8 mouse cellular contexts compared by ENCODE assay signal in the genomic region with DNA sequence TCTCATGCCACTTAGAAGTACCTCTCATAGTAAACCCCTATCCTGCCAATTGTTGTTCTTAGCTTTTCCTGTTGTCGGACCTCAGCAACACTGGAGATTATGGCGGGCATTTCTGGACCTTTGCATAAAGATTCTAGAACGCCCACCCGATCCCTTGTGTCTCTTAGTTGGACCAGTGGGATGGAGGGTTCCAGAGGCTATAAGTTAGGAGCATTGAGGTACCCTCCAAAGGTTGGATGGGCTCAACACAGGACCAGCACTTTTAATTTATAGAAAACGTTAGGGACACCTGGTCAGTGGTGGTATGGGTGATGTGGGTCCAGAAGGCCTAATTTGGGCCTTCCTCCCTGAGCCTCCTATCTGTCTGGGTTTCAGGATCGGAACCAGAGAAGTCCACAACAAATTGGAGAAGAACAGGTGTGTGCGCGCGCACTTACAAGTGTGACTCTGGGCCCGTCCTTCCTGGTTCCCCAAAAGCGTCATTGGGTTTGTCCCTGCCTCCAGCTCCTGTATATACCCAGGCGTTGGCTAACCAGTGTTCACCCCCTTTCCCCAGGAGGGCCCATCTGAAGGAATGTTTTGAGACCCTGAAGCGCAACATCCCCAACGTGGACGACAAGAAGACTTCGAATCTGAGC. TPM values are rescaled to one million over a fixed set of nuclear protein-coding genes. Genes with fewer than 3 reads are reported as not detected.
DNase-seq lines count a peak whose midpoint lies in the region; ATAC-seq and TF ChIP-seq lines count a peak whose summit lies in the region.

No protein-coding gene starts in this region.

- peak overlapping the region; percentile 52 for H3K9ac ChIP-seq in limb, embryonic 14.5 days (ENCODE audit: low read depth, low read length, severe bottlenecking)

- H3K36me3 ChIP-seq in spleen, adult 2 months (ENCODE audit: control insufficient read depth, insufficient read depth, low read length), result peaks cover 11% of the 10 kb centered on the region
- peaks cover 36% of the 10 kb centered on the region for H3K36me3 ChIP-seq in forebrain, embryonic 10.5 days (replicated peaks)
- peaks cover 19% of the 10 kb centered on the region for H3K36me3 ChIP-seq in limb, embryonic 14.5 days (ENCODE audit: control insufficient read depth, insufficient read depth, low read length)
- H3K36me3 ChIP-seq in small intestine, adult 2 months (ENCODE audit: control insufficient read depth, insufficient read depth, low read length), result no peaks in the 10 kb centered on the region

- DNase-seq in spleen, adult 2 months (ENCODE audit: low read depth in 1 of 2, low spot score in 2 of 2), result no peak
- DNase-seq in spleen, adult 18-20 months, result no peak
- DNase-seq in forebrain, embryonic 10.5 days (ENCODE audit: extremely low spot score, low spot score), result no peak
- no peak for DNase-seq in limb, embryonic 14.5 days (ENCODE audit: low spot score)
- DNase-seq in embryo, embryonic 10 days (ENCODE audit: low spot score), result no peak
- no peak for DNase-seq in kidney, postnatal 10 days

- no peak for TF ChIP-seq POLR2A in spleen, adult 2 months (IDR thresholded peaks at IDR 0.05; ENCODE audit: low read depth, low read length)
- TF ChIP-seq POLR2A in limb, embryonic 14.5 days (IDR thresholded peaks at IDR 0.05; ENCODE audit: borderline replicate concordance, extremely low read depth, insufficient read depth, insufficient read length), result no peak
- TF ChIP-seq POLR2A in small intestine, adult 2 months (IDR thresholded peaks at IDR 0.05; ENCODE audit: low read depth, low read length), result no peak

- TF ChIP-seq CTCF in spleen, adult 2 months (IDR thresholded peaks at IDR 0.05; ENCODE audit: extremely low read depth, insufficient read depth, insufficient read length, insufficient replicate concordance), result no peak
- no peak for TF ChIP-seq CTCF in small intestine, adult 2 months (IDR thresholded peaks at IDR 0.05; ENCODE audit: extremely low read depth, insufficient read length, insufficient replicate concordance, low read depth, low read length)

- peak overlapping the region; percentile 22; the same call in 1 of the 2 replicates for H3K4me3 ChIP-seq in spleen, adult 2 months (ENCODE audit: extremely low read depth, insufficient read depth, insufficient read length)
- peak overlapping the region; percentile 72 for H3K4me3 ChIP-seq in forebrain, embryonic 10.5 days
- peak overlapping the region; percentile 54 for H3K4me3 ChIP-seq in limb, embryonic 14.5 days (replicated peaks; ENCODE audit: low read length)
- H3K4me3 ChIP-seq in small intestine, adult 2 months (ENCODE audit: low read depth, low read length), result peak overlapping the region; percentile 71

- H3K4me2 ChIP-seq in limb, embryonic 14.5 days (replicated peaks; ENCODE audit: low read depth, low read length, severe bottlenecking), result peak overlapping the region; percentile 88

- peak overlapping the region; percentile 94 for H3K27ac ChIP-seq in spleen, adult 2 months (ENCODE audit: insufficient read depth, low read length)
- peak overlapping the region; percentile 94 for H3K27ac ChIP-seq in forebrain, embryonic 10.5 days
- H3K27ac ChIP-seq in limb, embryonic 14.5 days (replicated peaks; ENCODE audit: low read depth, low read length), result peak overlapping the region; percentile 95
- H3K27ac ChIP-seq in small intestine, adult 2 months (ENCODE audit: insufficient read depth, low read depth, low read length), result peak overlapping the region; percentile 53

- peaks cover 38% of the 10 kb centered on the region for H3K4me1 ChIP-seq in spleen, adult 2 months (ENCODE audit: control insufficient read depth, insufficient read depth, insufficient read length)
- peaks cover 79% of the 10 kb centered on the region for H3K4me1 ChIP-seq in forebrain, embryonic 10.5 days
- peaks cover 37% of the 10 kb centered on the region for H3K4me1 ChIP-seq in limb, embryonic 14.5 days (ENCODE audit: control insufficient read depth, insufficient read depth, low read length)
- peaks cover 21% of the 10 kb centered on the region for H3K4me1 ChIP-seq in small intestine, adult 2 months (ENCODE audit: control insufficient read depth, insufficient read depth, insufficient read length, low read length)

- 36% methylated on average over 16 of the region's 16 CpGs for WGBS in spleen, adult 2 months
- WGBS in forebrain, embryonic 10.5 days, result 44% methylated on average over 16 of the region's 16 CpGs
- WGBS in limb, embryonic 14.5 days, result 37% methylated on average over 16 of the region's 16 CpGs
- WGBS in small intestine, adult 2 months, result 31% methylated on average over 16 of the region's 16 CpGs

- no peaks in the 10 kb centered on the region for H3K9me3 ChIP-seq in forebrain, embryonic 10.5 days
- no peaks in the 10 kb centered on the region for H3K9me3 ChIP-seq in limb, embryonic 14.5 days (ENCODE audit: control insufficient read depth, low read length)

- no peak for ATAC-seq in limb, embryonic 14.5 days (ENCODE audit: low FRiP score, low read depth)
- no peak for ATAC-seq in frontal cortex, adult (ENCODE audit: low TSS enrichment)

- no peaks in the 10 kb centered on the region for H3K27me3 ChIP-seq in spleen, adult 2 months (ENCODE audit: control insufficient read depth, insufficient read depth, low read length)
- H3K27me3 ChIP-seq in forebrain, embryonic 10.5 days (ENCODE audit: poor library complexity, severe bottlenecking), result peaks cover 12% of the 10 kb centered on the region; the same call in 1 of the 2 replicates
- H3K27me3 ChIP-seq in limb, embryonic 14.5 days (ENCODE audit: control insufficient read depth, insufficient read depth, low read length), result no peaks in the 10 kb centered on the region
- H3K27me3 ChIP-seq in small intestine, adult 2 months (ENCODE audit: control insufficient read depth, insufficient read depth, low read length), result no peaks in the 10 kb centered on the region

RNA-seq across cellular contexts. Expression of gene Mnt, which starts 6.5 kb away (rescaled TPM):
- polyA plus RNA-seq in spleen, adult 2 months (2012; rRNA removed), result 25.2 and 31.8 TPM in 2 replicates
- 4.7 and 4.9 TPM in 2 replicates for polyA plus RNA-seq in forebrain, embryonic 10.5 days (2016; fragmentation: Nextera tagmentation; extraction: Ambion mirVana)
- polyA plus RNA-seq in limb, embryonic 14.5 days (2012; rRNA removed), result 17.9 and 25.0 TPM in 2 replicates
- polyA plus RNA-seq in limb, embryonic 14.5 days (2014; fragmentation: Nextera tagmentation; extraction: Ambion mirVana), result 6.0 and 7.1 TPM in 2 replicates
- 9.5 and 23.6 TPM in 2 replicates for polyA plus RNA-seq in small intestine, adult 2 months (2012; rRNA removed)

RNA-seq across cellular contexts. Expression of gene Sgsm2, which starts 59.7 kb away (rescaled TPM):
- 7.3 and 7.7 TPM in 2 replicates for polyA plus RNA-seq in spleen, adult 2 months (2012; rRNA removed)
- polyA plus RNA-seq in forebrain, embryonic 10.5 days (2016; fragmentation: Nextera tagmentation; extraction: Ambion mirVana), result 6.5 and 6.8 TPM in 2 replicates
- polyA plus RNA-seq in limb, embryonic 14.5 days (2012; rRNA removed), result 18.2 and 21.2 TPM in 2 replicates
- polyA plus RNA-seq in limb, embryonic 14.5 days (2014; fragmentation: Nextera tagmentation; extraction: Ambion mirVana), result 6.5 and 7.1 TPM in 2 replicates
- 6.8 and 9.7 TPM in 2 replicates for polyA plus RNA-seq in small intestine, adult 2 months (2012; rRNA removed)

Comparison
In these comparisons a context has a peak if more than half of its experiments do, and no peak if none do; other contexts are left out.
1. H3K4me3 ChIP-seq: peak in every context shown above with its lines; median percentile 72 in forebrain, embryonic 10.5 days; 71 in small intestine, adult 2 months; 54 in limb, embryonic 14.5 days; 22 in spleen, adult 2 months.